In genomic region chr16:75091931-75092330, GRCm38 (mm10) we compare ENCODE assay signal across 10 mouse cellular contexts.
DNase-seq lines count a peak whose midpoint lies in the region; ATAC-seq lines count a peak whose summit lies in the region.
"Had no signal": no experiment of that assay in that cellular context is flagged by ENCODE, and none has a peak within 500 bp of the region (broad histone marks: within the 10 kb centered on the region; RNA-seq: fewer than 3 reads in every experiment).

No protein-coding gene starts in this region.

- 42% methylated on average over 2 of the region's 2 CpGs for WGBS in heart, embryonic 14.5 days
- WGBS in midbrain, embryonic 11.5 days, result 44% methylated on average over 2 of the region's 2 CpGs
- WGBS in midbrain, embryonic 10.5 days, result 51% methylated on average over 2 of the region's 2 CpGs
- 53% methylated on average over 2 of the region's 2 CpGs for WGBS in hindbrain, embryonic 14.5 days
- 43% methylated on average over 2 of the region's 2 CpGs for WGBS in neural tube, embryonic 13.5 days

- H3K4me3 ChIP-seq in heart, embryonic 14.5 days (ENCODE audit: control insufficient read depth in 1 of 2, insufficient read depth in 1 of 2, low read depth in 1 of 2, low read length in 2 of 2), result peak overlapping the region in 1 of 2 experiments; percentile 34; a peak in 1 of 4 replicates
- H3K4me3 ChIP-seq in midbrain, embryonic 11.5 days (ENCODE audit: low read depth, low read length), result no peak overlapping the region
- H3K4me3 ChIP-seq in midbrain, embryonic 10.5 days, result no peak overlapping the region; the same call in 1 of the 2 replicates
- peak overlapping the region; percentile 28 for H3K4me3 ChIP-seq in hindbrain, embryonic 14.5 days (replicated peaks; ENCODE audit: low read length)
- H3K4me3 ChIP-seq in neural tube, embryonic 13.5 days, result peak overlapping the region; percentile 36

- no peak for DNase-seq in heart, adult 18-20 months
- DNase-seq in midbrain, embryonic 11.5 days (ENCODE audit: low spot score, missing footprints), result peak; percentile 86
- no peak for DNase-seq in midbrain, embryonic 10.5 days (ENCODE audit: low spot score)
- no peak for DNase-seq in hindbrain, embryonic 14.5 days (ENCODE audit: low spot score)
- no peak for DNase-seq in spleen, adult 12 weeks (ENCODE audit: low spot score)
- DNase-seq in yolk sac, embryonic 10.5 days (ENCODE audit: low spot score), result no peak
- DNase-seq: cerebellum, postnatal 36 days; lung, adult 2 months had no signal

- H3K9me3 ChIP-seq in heart, embryonic 14.5 days (ENCODE audit: control insufficient read depth, low read length), result no peaks in the 10 kb centered on the region
- no peaks in the 10 kb centered on the region for H3K9me3 ChIP-seq in midbrain, embryonic 11.5 days (ENCODE audit: control insufficient read depth, low read length)
- no peaks in the 10 kb centered on the region for H3K9me3 ChIP-seq in midbrain, embryonic 10.5 days (replicated peaks)
- H3K9me3 ChIP-seq in hindbrain, embryonic 14.5 days (ENCODE audit: control insufficient read depth, low read length), result no peaks in the 10 kb centered on the region
- no peaks in the 10 kb centered on the region for H3K9me3 ChIP-seq in neural tube, embryonic 13.5 days

- no peak for ATAC-seq in heart, embryonic 14.5 days (ENCODE audit: insufficient number of reproducible peaks, insufficient read depth, low FRiP score, low read depth)
- no peak for ATAC-seq in midbrain, embryonic 11.5 days (ENCODE audit: low FRiP score)
- ATAC-seq in hindbrain, embryonic 14.5 days (ENCODE audit: low FRiP score), result no peak
- ATAC-seq in neural tube, embryonic 13.5 days (ENCODE audit: low read depth), result no peak

- H3K4me2 ChIP-seq in heart, embryonic 14.5 days (ENCODE audit: low read length), result peak overlapping the region; percentile 69
- H3K4me2 ChIP-seq in midbrain, embryonic 11.5 days, result peak overlapping the region; percentile 45
- H3K4me2 ChIP-seq in hindbrain, embryonic 14.5 days (replicated peaks), result peak overlapping the region; percentile 59
- peak overlapping the region; percentile 63 for H3K4me2 ChIP-seq in neural tube, embryonic 13.5 days

- no peaks in the 10 kb centered on the region; a peak in 1 of 4 replicates for H3K4me1 ChIP-seq in heart, embryonic 14.5 days (ENCODE audit: control insufficient read depth in 2 of 2, insufficient read depth in 2 of 2, low read length in 2 of 2)
- H3K4me1 ChIP-seq in midbrain, embryonic 11.5 days (ENCODE audit: control insufficient read depth, insufficient read depth, low read length), result peaks cover 12% of the 10 kb centered on the region; the same call in 1 of the 2 replicates
- H3K4me1 ChIP-seq in midbrain, embryonic 10.5 days, result peaks cover 22% of the 10 kb centered on the region
- peaks cover 10% of the 10 kb centered on the region for H3K4me1 ChIP-seq in hindbrain, embryonic 14.5 days (replicated peaks; ENCODE audit: control insufficient read depth, insufficient read depth, low read length)
- H3K4me1 ChIP-seq in neural tube, embryonic 13.5 days (replicated peaks), result peaks cover 31% of the 10 kb centered on the region

- no peak overlapping the region for H3K27ac ChIP-seq in heart, embryonic 14.5 days (replicated peaks in 1 of 2; ENCODE audit: control insufficient read depth in 1 of 2, insufficient read depth in 1 of 2, low read depth in 2 of 2, low read length in 2 of 2)
- H3K27ac ChIP-seq in midbrain, embryonic 11.5 days (ENCODE audit: low read depth, low read length), result no peak overlapping the region
- no peak overlapping the region for H3K27ac ChIP-seq in midbrain, embryonic 10.5 days (replicated peaks)
- no peak overlapping the region for H3K27ac ChIP-seq in hindbrain, embryonic 14.5 days
- H3K27ac ChIP-seq in neural tube, embryonic 13.5 days (replicated peaks), result peak overlapping the region; percentile 7; the same call in 1 of the 2 replicates

- H3K27me3 ChIP-seq in heart, embryonic 14.5 days (ENCODE audit: control insufficient read depth, insufficient read depth, low read length), result no peaks in the 10 kb centered on the region
- H3K27me3 ChIP-seq in midbrain, embryonic 11.5 days (ENCODE audit: control insufficient read depth, insufficient read depth, low read length), result no peaks in the 10 kb centered on the region
- H3K27me3 ChIP-seq in midbrain, embryonic 10.5 days (ENCODE audit: low read depth, poor library complexity, severe bottlenecking), result peaks cover 8% of the 10 kb centered on the region; the same call in 1 of the 2 replicates
- H3K27me3 ChIP-seq in hindbrain, embryonic 14.5 days (ENCODE audit: control insufficient read depth, insufficient read depth, low read length), result no peaks in the 10 kb centered on the region
- no peaks in the 10 kb centered on the region for H3K27me3 ChIP-seq in neural tube, embryonic 13.5 days

- no peaks in the 10 kb centered on the region for H3K36me3 ChIP-seq in heart, embryonic 14.5 days (ENCODE audit: control insufficient read depth, insufficient read depth, low read length)
- H3K36me3 ChIP-seq in midbrain, embryonic 11.5 days (ENCODE audit: control insufficient read depth, insufficient read depth, low read length), result no peaks in the 10 kb centered on the region
- H3K36me3 ChIP-seq in midbrain, embryonic 10.5 days, result no peaks in the 10 kb centered on the region
- no peaks in the 10 kb centered on the region for H3K36me3 ChIP-seq in hindbrain, embryonic 14.5 days (replicated peaks; ENCODE audit: control insufficient read depth, insufficient read depth)
- no peaks in the 10 kb centered on the region for H3K36me3 ChIP-seq in neural tube, embryonic 13.5 days

- H3K9ac ChIP-seq in heart, embryonic 14.5 days (ENCODE audit: low read length), result no peak overlapping the region
- H3K9ac ChIP-seq in midbrain, embryonic 11.5 days (ENCODE audit: low read length), result no peak overlapping the region
- peak overlapping the region; percentile 40; the same call in 1 of the 2 replicates for H3K9ac ChIP-seq in hindbrain, embryonic 14.5 days
- H3K9ac ChIP-seq in neural tube, embryonic 13.5 days, result peak overlapping the region; percentile 61

Comparison
In these comparisons a context has a peak if more than half of its experiments do, and no peak if none do; other contexts are left out.
1. H3K4me3 ChIP-seq: peak in hindbrain, embryonic 14.5 days (single experiment) and neural tube, embryonic 13.5 days (single experiment); none in midbrain, embryonic 11.5 days (single experiment) and midbrain, embryonic 10.5 days (single experiment).
2. H3K9ac ChIP-seq: peak in hindbrain, embryonic 14.5 days (single experiment) and neural tube, embryonic 13.5 days (single experiment); none in heart, embryonic 14.5 days (single experiment) and midbrain, embryonic 11.5 days (single experiment).
3. Peak in every context shown above with its lines, with median percentiles within 50 percentile points of each other: H3K4me2 ChIP-seq.